Mouse (Mus musculus): ENCODE results near the gene Tmem50a.

The Tmem50a gene

DNA sequence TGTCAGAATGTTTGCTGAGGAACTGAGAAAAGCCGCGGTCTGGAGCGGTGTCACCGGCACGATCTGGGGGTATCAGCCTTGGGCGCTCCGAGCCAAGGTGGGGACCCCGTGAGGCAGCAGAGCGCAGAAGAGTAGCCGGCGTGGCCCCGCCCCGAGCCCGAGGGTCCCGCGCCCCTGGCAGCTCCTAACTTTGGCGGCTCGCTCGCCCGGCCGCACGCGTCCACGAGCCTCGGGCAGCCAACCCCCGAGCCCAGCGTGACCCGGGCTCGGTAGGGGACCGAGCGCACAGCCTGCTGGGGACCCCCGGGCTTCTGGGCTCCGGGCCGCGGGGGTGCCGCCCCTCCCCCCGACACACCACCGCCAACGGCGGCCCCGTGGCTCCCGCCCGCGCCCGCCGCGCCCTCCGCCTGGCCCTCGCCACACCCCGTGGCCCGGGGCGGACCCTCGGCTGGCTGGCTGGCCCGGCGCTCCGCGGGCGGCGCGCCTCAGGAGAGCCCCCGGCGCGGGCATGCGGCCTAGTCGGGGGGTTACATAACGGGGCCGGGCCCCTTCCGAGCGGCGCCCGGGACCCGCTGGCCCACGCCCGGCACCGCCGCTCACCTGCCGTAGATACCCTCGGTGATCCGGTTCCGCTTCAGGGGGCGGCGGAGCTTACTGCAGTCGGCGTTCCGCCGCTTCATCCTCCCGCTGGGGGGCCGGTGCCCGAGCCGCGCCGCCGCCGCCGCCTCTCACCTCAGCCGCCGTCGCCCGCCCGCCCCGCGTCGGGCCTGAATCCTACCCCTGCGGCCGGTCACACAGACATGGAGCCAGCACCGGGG lies 62.2 kb downstream of the Tmem50a start:
- DNase-seq (ENCODE audit: low spot score in 2 of 2) = peak in 1 of 2 experiments; percentile 37

GRCm38 (mm10) chr4:134851876-134852275 lies 62.9 kb downstream of the Tmem50a start:
- no peak for DNase-seq (ENCODE audit: low spot score in 2 of 2)

- DNase-seq (ENCODE audit: low spot score in 2 of 2) = no peak
Measured at GRCm38 (mm10) chr4:134851236-134851635, 63.6 kb downstream of the Tmem50a start.

DNA sequence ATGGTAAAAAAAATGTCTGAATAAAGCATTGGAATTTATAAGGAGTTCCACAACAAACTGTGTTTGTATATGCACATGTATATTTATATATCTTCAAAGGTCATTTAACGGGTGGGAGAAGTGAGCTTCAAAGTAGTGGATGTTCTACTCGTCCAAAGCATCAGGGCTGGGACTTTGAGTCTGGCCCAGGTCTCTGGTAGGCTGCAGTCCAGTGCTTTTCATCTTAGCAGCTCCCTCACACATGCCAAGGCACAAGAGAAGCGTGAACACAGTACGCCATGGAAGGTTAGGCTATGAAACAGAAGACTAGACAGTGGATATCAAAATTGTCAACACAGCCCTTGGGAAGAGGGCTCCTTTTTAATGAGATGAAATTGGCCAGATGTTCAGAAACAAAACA lies 64.3 kb downstream of the Tmem50a start:
- DNase-seq (ENCODE audit: low spot score in 2 of 2) = no peak

All from frontal cortex, postnatal 10 days (tissue).